Mouse (Mus musculus): ENCODE results near the gene Kcnd2. TPM values are rescaled to one million over a fixed set of nuclear protein-coding genes. Genes with fewer than 3 reads are reported as not detected.

Kcnd2 gene
- total and polyA plus RNA-seq, 3 experiments, result not detected

DNA sequence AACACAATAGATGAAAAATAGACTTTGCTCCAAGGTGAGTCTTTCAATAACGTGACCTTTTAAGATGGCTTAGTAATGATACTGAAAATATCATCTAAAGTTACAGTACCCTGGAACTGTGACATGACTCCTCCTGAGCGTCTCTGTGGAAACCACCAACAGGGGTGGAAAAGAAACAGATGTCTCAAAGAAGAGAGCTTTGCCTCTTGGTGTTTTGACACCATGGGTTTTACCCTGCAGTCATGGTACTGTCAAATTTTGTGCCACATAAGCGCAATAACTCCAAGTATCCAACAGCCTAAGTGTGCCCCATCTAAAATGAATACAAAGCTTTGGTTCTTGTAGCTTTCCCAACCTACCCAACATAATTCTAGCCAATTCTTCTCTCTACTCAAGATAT is 374.9 kb downstream of the Kcnd2 start:
- Histone ChIP-seq H3K27me3 (replicated peaks) (no peaks in the 10 kb centered on the region), H3K9ac (ENCODE audit: insufficient read depth, low read depth) (no peak overlapping the region), H3K36me3 (replicated peaks in 1 of 2; ENCODE audit: control insufficient read depth in 1 of 2, insufficient read depth in 1 of 2, low read length in 1 of 2) (no peaks in the 10 kb centered on the region), H3K4me1 (ENCODE audit: control insufficient read depth in 1 of 2, insufficient read depth in 2 of 2) (no peaks in the 10 kb centered on the region), H3K9me3 (replicated peaks; ENCODE audit: low read length) (no peaks in the 10 kb centered on the region), H3K27ac (ENCODE audit: insufficient read depth, low read depth) (no peak overlapping the region), H3K4me3 (replicated peaks in 1 of 3; ENCODE audit: low read depth in 2 of 3, low read length in 2 of 3, poor library complexity in 1 of 3) (no peak overlapping the region), H3K4me2 (ENCODE audit: insufficient read depth, low read depth, poor library complexity, severe bottlenecking) (no peak overlapping the region), H3K79me2 (replicated peaks; ENCODE audit: control insufficient read depth, extremely low read depth, insufficient read depth, poor library complexity, severe bottlenecking) (no peaks in the 10 kb centered on the region)
- no peak for DNase-seq (ENCODE audit: extremely low read depth)
- dilution Hi-C loops (cut with MboI; ENCODE audit: extremely low pct_ligation_motif_present, extremely low pct_unique_long_range_greater_than_20kb, low sequenced_read_pairs), result no loop called here
- in situ Hi-C loops (cut with MboI; ENCODE audit: low pct_ligation_motif_present, low pct_unique_long_range_greater_than_20kb, low sequenced_read_pairs), result no loop called here
- TF ChIP-seq RAD21 (IDR thresholded peaks at IDR 0.05; ENCODE audit: low read depth, low read length) (no peak), MAZ (IDR thresholded peaks at IDR 0.05; ENCODE audit: low read depth, low read length) (no peak), USF1 (IDR thresholded peaks at IDR 0.05; ENCODE audit: low read depth, low read length) (no peak), NELFE (IDR thresholded peaks at IDR 0.05; ENCODE audit: low read depth, low read length) (no peak), USF2 (conservative IDR thresholded peaks at IDR 0.05; ENCODE audit: low read depth, low read length) (no peak), POLR2A (IDR thresholded peaks at IDR 0.05; ENCODE audit: low read depth, low read length) (no peak), UBTF (IDR thresholded peaks at IDR 0.05; ENCODE audit: low read depth, low read length) (no peak), MYC (IDR thresholded peaks at IDR 0.05; ENCODE audit: low read depth, low read length) (no peak), PAX5 (IDR thresholded peaks at IDR 0.05; ENCODE audit: low read length) (no peak), MAFK (IDR thresholded peaks at IDR 0.05; ENCODE audit: insufficient replicate concordance, low read length) (no peak), TBP (conservative IDR thresholded peaks at IDR 0.05; ENCODE audit: low read depth, low read length) (no peak)

GRCm38 (mm10) chr6:21597424-21597823 is 382.1 kb downstream of the Kcnd2 start:
- Histone ChIP-seq H3K4me3 (replicated peaks in 1 of 3; ENCODE audit: low read depth in 2 of 3, low read length in 2 of 3, poor library complexity in 1 of 3) (no peak overlapping the region), H3K4me1 (ENCODE audit: control insufficient read depth in 1 of 2, insufficient read depth in 2 of 2) (no peaks in the 10 kb centered on the region), H3K27me3 (replicated peaks) (no peaks in the 10 kb centered on the region), H3K79me2 (replicated peaks; ENCODE audit: control insufficient read depth, extremely low read depth, insufficient read depth, poor library complexity, severe bottlenecking) (no peaks in the 10 kb centered on the region), H3K27ac (ENCODE audit: insufficient read depth, low read depth) (no peak overlapping the region), H3K4me2 (ENCODE audit: insufficient read depth, low read depth, poor library complexity, severe bottlenecking) (no peak overlapping the region), H3K9me3 (replicated peaks; ENCODE audit: low read length) (no peaks in the 10 kb centered on the region), H3K9ac (ENCODE audit: insufficient read depth, low read depth) (no peak overlapping the region), H3K36me3 (replicated peaks in 1 of 2; ENCODE audit: control insufficient read depth in 1 of 2, insufficient read depth in 1 of 2, low read length in 1 of 2) (no peaks in the 10 kb centered on the region)
- TF ChIP-seq POLR2A (IDR thresholded peaks at IDR 0.05; ENCODE audit: low read depth, low read length), result no peak
- TF ChIP-seq BHLHE40 (IDR thresholded peaks at IDR 0.05; ENCODE audit: low read depth, low read length), result no peak
- TF ChIP-seq HCFC1 (IDR thresholded peaks at IDR 0.05; ENCODE audit: low read depth, low read length), result no peak
- TF ChIP-seq CHD1 (IDR thresholded peaks at IDR 0.05; ENCODE audit: low read depth, low read length), result no peak
- TF ChIP-seq UBTF (IDR thresholded peaks at IDR 0.05; ENCODE audit: low read depth, low read length), result no peak
- TF ChIP-seq GABPA (IDR thresholded peaks at IDR 0.05; ENCODE audit: insufficient replicate concordance, low read depth, low read length), result no peak
- no peak for TF ChIP-seq KAT2A (IDR thresholded peaks at IDR 0.05; ENCODE audit: insufficient replicate concordance, low read length)
- TF ChIP-seq MAZ (IDR thresholded peaks at IDR 0.05; ENCODE audit: low read depth, low read length), result no peak
- TF ChIP-seq ZMIZ1 (IDR thresholded peaks at IDR 0.05; ENCODE audit: low read depth, low read length), result no peak
- dilution Hi-C loops (cut with MboI; ENCODE audit: extremely low pct_ligation_motif_present, extremely low pct_unique_long_range_greater_than_20kb, low sequenced_read_pairs) (no loop called here), in situ Hi-C loops (cut with MboI; ENCODE audit: low pct_ligation_motif_present, low pct_unique_long_range_greater_than_20kb, low sequenced_read_pairs) (no loop called here)
- DNase-seq (ENCODE audit: extremely low read depth), result no peak

Measured in CH12.LX (cell line).